Mouse (Mus musculus): Measurements from ENCODE around the gene Ilf3. TPM values are rescaled to one million over a fixed set of nuclear protein-coding genes. Genes with fewer than 3 reads are reported as not detected.

Ilf3 gene
- total RNA-seq, 2 experiments from 2014 or later, result 83.8 TPM

- DNase-seq (ENCODE audit: extremely low spot score in 1 of 2, low spot score in 2 of 2), result no peak
- no peak overlapping the region; the same call in 1 of the 2 replicates for H3K27ac ChIP-seq
- TF ChIP-seq CTCF (IDR thresholded peaks at IDR 0.05), result no peak
- H3K4me3 ChIP-seq, result no peak overlapping the region
- intact Hi-C loops (cut with DNase I), result no loop called here
Observed at GRCm38 (mm10) chr9:21430724-21431123, 63.1 kb downstream of the Ilf3 start.

GRCm38 (mm10) chr9:21432066-21432465, 64.4 kb downstream of the Ilf3 start:
- Histone ChIP-seq H3K27ac (no peak overlapping the region), H3K4me3 (no peak overlapping the region)
- no peak for DNase-seq (ENCODE audit: extremely low spot score in 1 of 2, low spot score in 2 of 2)
- TF ChIP-seq CTCF (IDR thresholded peaks at IDR 0.05), result no peak
- intact Hi-C loops (cut with DNase I), result no loop called here

DNA sequence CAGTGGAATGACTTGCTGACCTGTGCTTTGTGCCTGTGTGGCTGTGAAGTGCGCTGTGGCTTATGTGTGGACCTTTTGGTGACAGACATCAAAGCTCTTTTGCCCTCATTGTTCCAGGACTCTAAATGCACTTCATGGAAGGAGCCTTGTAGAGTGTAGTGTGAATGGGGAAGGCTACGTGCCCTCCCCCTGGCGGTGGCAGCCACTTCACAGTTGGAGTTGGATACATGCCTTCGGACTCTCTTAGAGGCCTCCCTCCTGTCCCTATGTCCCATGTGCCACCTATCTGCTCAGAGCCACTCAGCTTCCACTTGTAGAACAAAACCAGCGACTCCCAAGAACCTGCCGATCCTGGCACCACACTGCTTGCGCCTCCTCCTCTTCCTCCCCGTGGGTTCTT, 66.1 kb downstream of the Ilf3 start:
- no peak for DNase-seq (ENCODE audit: extremely low spot score in 1 of 2, low spot score in 2 of 2)
- TF ChIP-seq CTCF (IDR thresholded peaks at IDR 0.05), result peak; percentile 25
- intact Hi-C loops (cut with DNase I), result no loop called here
- Histone ChIP-seq H3K27ac (no peak overlapping the region), H3K4me3 (no peak overlapping the region)

GRCm38 (mm10) chr9:21434410-21434809, 66.7 kb downstream of the Ilf3 start:
- no peak for TF ChIP-seq CTCF (IDR thresholded peaks at IDR 0.05)
- no peak for DNase-seq (ENCODE audit: extremely low spot score in 1 of 2, low spot score in 2 of 2)
- intact Hi-C loops (cut with DNase I), result no loop called here
- H3K4me3 ChIP-seq, result no peak overlapping the region
- H3K27ac ChIP-seq, result 0 out of 2 replicates have a peak overlapping the region, but pooled peaks have one; percentile 17

DNA sequence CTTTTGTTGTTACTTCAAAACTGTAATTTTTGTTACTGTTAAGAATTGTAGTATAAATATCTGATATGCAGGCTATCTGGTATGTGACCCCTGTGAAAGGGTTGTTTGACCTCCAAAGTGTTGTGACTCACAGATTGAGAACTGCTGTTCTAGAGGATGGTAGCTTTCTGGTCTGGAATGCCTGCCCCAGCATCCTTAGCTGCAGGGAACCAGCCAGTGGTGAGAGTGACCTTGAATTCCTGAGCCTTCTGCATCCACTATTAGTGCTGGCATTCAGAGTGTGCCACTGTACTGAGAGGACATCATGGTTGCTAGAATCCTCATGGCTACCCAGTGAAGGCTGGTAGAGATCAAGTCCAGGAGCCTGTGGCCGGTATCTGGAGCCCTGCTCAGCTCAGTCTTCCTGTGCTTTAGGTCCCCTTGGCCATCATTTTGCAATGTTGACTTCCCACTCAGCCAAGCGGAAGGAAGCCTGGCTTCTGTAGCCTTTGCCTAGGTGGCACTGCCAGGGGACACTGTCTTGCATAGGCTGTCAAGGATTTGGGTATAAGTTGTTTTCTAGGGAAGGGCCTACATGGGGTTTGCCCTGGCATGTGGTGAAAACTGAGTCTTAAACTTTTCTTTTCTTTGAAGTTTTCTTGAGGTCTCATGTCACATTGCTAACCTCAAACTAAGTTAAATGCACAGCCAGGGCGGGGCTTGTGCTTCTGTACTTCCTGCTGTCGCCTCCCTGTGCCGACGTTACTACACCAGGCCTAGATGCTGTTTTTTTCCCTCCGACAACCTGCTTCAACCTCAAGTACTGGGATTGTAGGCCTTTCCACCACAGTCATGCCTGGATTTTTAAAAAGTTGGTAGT, 68.3 kb downstream of the Ilf3 start:
- DNase-seq (ENCODE audit: extremely low spot score in 1 of 2, low spot score in 2 of 2), result no peak
- no peak for TF ChIP-seq CTCF (IDR thresholded peaks at IDR 0.05)
- intact Hi-C loops (cut with DNase I), result no loop called here
- Histone ChIP-seq H3K27ac (peak overlapping the region; percentile 59), H3K4me3 (no peak overlapping the region)

DNA sequence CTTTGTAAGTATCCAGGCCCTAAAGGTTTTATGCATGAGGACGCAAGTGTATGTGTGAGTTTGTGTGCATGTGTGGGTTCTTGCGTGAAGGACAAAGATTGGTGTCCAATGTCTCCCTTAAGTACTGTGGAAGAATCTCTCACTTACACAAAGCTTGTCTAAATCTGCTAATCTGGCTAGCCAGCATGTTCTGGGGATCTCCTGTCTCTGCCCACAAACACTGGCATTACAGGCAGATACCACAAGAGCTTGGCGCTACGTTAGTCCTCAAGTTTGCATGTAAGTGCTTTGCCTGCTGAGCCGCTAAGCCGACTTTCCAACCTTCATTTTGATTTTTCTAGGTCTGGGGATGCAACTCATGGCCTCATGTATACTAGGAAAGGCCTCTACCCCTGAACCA, 69.9 kb downstream of the Ilf3 start:
- peak overlapping the region; percentile 38 for H3K27ac ChIP-seq
- no peak for DNase-seq (ENCODE audit: extremely low spot score in 1 of 2, low spot score in 2 of 2)
- no peak overlapping the region for H3K4me3 ChIP-seq
- TF ChIP-seq CTCF (IDR thresholded peaks at IDR 0.05), result no peak
- intact Hi-C loops (cut with DNase I), result no loop called here

GRCm38 (mm10) chr9:21438219-21438618, 70.5 kb downstream of the Ilf3 start:
- no peak for TF ChIP-seq CTCF (IDR thresholded peaks at IDR 0.05)
- no peak for DNase-seq (ENCODE audit: extremely low spot score in 1 of 2, low spot score in 2 of 2)
- Histone ChIP-seq H3K27ac (peak overlapping the region; percentile 48; the same call in 1 of the 2 replicates), H3K4me3 (no peak overlapping the region)
- intact Hi-C loops (cut with DNase I), result no loop called here

DNA sequence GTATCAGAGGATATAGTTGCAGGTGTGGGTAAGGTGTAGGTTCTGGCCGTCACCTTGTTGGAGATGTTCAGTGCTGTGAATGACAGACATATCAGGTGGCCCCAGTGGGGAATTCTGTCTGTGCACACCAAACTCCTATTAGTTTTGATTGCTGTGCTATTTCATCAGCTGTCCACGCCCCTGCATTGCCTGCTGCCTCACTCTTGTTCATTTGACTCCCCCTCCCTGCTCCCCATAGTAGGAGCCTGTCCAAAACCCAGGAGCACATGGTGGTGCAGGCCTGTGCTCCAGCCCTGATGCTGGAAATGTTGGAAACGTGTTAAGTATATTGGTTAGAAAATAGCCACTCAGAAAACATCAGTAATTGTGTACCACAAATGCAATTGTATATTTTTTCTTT, 71.8 kb downstream of the Ilf3 start:
- Histone ChIP-seq H3K4me3 (no peak overlapping the region), H3K27ac (no peak overlapping the region)
- TF ChIP-seq CTCF (IDR thresholded peaks at IDR 0.05), result no peak
- intact Hi-C loops (cut with DNase I), result no loop called here
- no peak for DNase-seq (ENCODE audit: extremely low spot score in 1 of 2, low spot score in 2 of 2)

- TF ChIP-seq CTCF (IDR thresholded peaks at IDR 0.05), result no peak
- intact Hi-C loops (cut with DNase I), result no loop called here
- Histone ChIP-seq H3K27ac (no peak overlapping the region), H3K4me3 (no peak overlapping the region)
- DNase-seq (ENCODE audit: extremely low spot score in 1 of 2, low spot score in 2 of 2), result no peak
Observed at GRCm38 (mm10) chr9:21439914-21440313, 72.2 kb downstream of the Ilf3 start.

GRCm38 (mm10) chr9:21440387-21440786, 72.7 kb downstream of the Ilf3 start:
- no peak for TF ChIP-seq CTCF (IDR thresholded peaks at IDR 0.05)
- DNase-seq (ENCODE audit: extremely low spot score in 1 of 2, low spot score in 2 of 2), result no peak
- intact Hi-C loops (cut with DNase I), result no loop called here
- H3K27ac ChIP-seq, result no peak overlapping the region
- H3K4me3 ChIP-seq, result no peak overlapping the region

DNA sequence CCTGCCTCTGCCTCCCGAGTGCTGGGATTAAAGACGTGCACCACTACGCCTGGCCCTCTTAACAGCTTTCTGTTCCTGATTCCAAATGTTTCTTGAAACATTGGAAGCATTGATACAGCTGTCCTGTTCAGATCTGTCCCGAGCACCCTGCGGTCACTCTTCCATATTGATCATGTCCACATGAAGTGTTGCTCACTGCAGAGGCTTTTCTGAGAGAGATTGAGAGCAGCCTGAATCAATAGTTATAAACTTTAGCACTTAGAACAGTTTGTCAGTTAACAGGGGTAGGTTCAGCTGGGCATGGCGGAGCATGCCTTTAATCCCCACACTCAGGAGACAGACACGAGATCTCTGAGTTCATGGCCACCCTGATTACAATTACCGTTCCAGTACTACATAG, 76.2 kb downstream of the Ilf3 start:
- TF ChIP-seq CTCF (IDR thresholded peaks at IDR 0.05), result no peak
- Histone ChIP-seq H3K27ac (no peak overlapping the region), H3K4me3 (no peak overlapping the region)
- DNase-seq (ENCODE audit: extremely low spot score in 1 of 2, low spot score in 2 of 2), result no peak
- intact Hi-C loops (cut with DNase I), result no loop called here

- H3K27ac ChIP-seq, result no peak overlapping the region
- no peak for DNase-seq (ENCODE audit: extremely low spot score in 1 of 2, low spot score in 2 of 2)
- intact Hi-C loops (cut with DNase I), result no loop called here
- no peak overlapping the region for H3K4me3 ChIP-seq
- TF ChIP-seq CTCF (IDR thresholded peaks at IDR 0.05), result no peak
Observed at GRCm38 (mm10) chr9:21444574-21444973, 76.9 kb downstream of the Ilf3 start.

Measured in left cerebral cortex, adult 2 months (tissue).